Mouse (Mus musculus): ENCODE measurements around the gene Gm20388.

Gene Gm20388

GRCm38 (mm10) chr8:122224650-122225022, 2314.0 kb downstream of the Gm20388 start:
- DNase-seq = no peak

- no peak for DNase-seq
Observed at GRCm38 (mm10) chr8:122225446-122225845, 2314.8 kb downstream of the Gm20388 start.

GRCm38 (mm10) chr8:122227345-122227744, 2316.7 kb downstream of the Gm20388 start:
- no peak for DNase-seq

- no peak for DNase-seq
Observed at GRCm38 (mm10) chr8:122228792-122229575, 2318.3 kb downstream of the Gm20388 start.

GRCm38 (mm10) chr8:122229819-122230711, 2319.4 kb downstream of the Gm20388 start:
- DNase-seq = peak; percentile 21 to 51

- peak; percentile 72 to 79 for DNase-seq
Observed at GRCm38 (mm10) chr8:122230712-122231337, 2320.2 kb downstream of the Gm20388 start.

GRCm38 (mm10) chr8:122234055-122234454, 2323.4 kb downstream of the Gm20388 start:
- DNase-seq = peak; percentile 75 to 77

- no peak for DNase-seq
Observed at GRCm38 (mm10) chr8:122236521-122236920, 2325.9 kb downstream of the Gm20388 start.

GRCm38 (mm10) chr8:122238225-122238624, 2327.6 kb downstream of the Gm20388 start:
- DNase-seq = no peak

GRCm38 (mm10) chr8:122238731-122239130, 2328.1 kb downstream of the Gm20388 start:
- DNase-seq = no peak

GRCm38 (mm10) chr8:122240241-122241026, 2329.8 kb downstream of the Gm20388 start:
- DNase-seq = no peak

GRCm38 (mm10) chr8:122243310-122243709, 2332.7 kb downstream of the Gm20388 start:
- no peak for DNase-seq

GRCm38 (mm10) chr8:122245161-122245560, 2334.5 kb downstream of the Gm20388 start:
- no peak for DNase-seq

GRCm38 (mm10) chr8:122246257-122247211, 2335.9 kb downstream of the Gm20388 start:
- no peak for DNase-seq

GRCm38 (mm10) chr8:122251739-122252138, 2341.1 kb downstream of the Gm20388 start:
- DNase-seq = no peak

- no peak for DNase-seq
Observed at GRCm38 (mm10) chr8:122252366-122252765, 2341.7 kb downstream of the Gm20388 start.

GRCm38 (mm10) chr8:122259351-122259750, 2348.7 kb downstream of the Gm20388 start:
- peak; percentile 66 to 76 for DNase-seq

- DNase-seq = no peak
Observed at GRCm38 (mm10) chr8:122260755-122261154, 2350.1 kb downstream of the Gm20388 start.

GRCm38 (mm10) chr8:122262835-122263234, 2352.2 kb downstream of the Gm20388 start:
- no peak for DNase-seq

GRCm38 (mm10) chr8:122264243-122264642, 2353.6 kb downstream of the Gm20388 start:
- peak in 1 of 2 experiments; percentile 45 for DNase-seq

- DNase-seq = no peak
Observed at GRCm38 (mm10) chr8:122265522-122265921, 2354.9 kb downstream of the Gm20388 start.
